Mouse (Mus musculus) cortical plate, adult 2 months (tissue): ENCODE data around the gene Pdcd2l.

ENCODE experiments used
- CTCF ChIP-seq: fragments of 200-500 bp; IDR thresholded peaks from 2 replicates; pipeline ENCODE4 v1.5.1; 2011; ENCODE audit warnings: mild to moderate bottlenecking, control low read depth, low read length; ENCODE audit not compliant: insufficient read depth; ENCODE audit errors: extremely low read depth
- POLR2A ChIP-seq: fragments of 200-500 bp; IDR thresholded peaks from 2 replicates; pipeline ENCODE4 v1.6.1; 2011; ENCODE audit warnings: mild to moderate bottlenecking, low read length, control low read depth; ENCODE audit not compliant: insufficient read depth; ENCODE audit errors: extremely low read depth

GRCm38 (mm10) chr7:34165999-34166398, 30.5 kb downstream of the Pdcd2l start:
- TF ChIP-seq POLR2A (no peak), CTCF (no peak)
